Mouse (Mus musculus): ENCODE measurements around the gene Erbb4.
"Not testable (repeated sequence)": the region's sequence is repeated elsewhere in the genome, so short reads cannot be mapped to it uniquely, and the experiment has no call there.

Erbb4 gene

GRCm38 (mm10) chr1:68860341-68860740, 247.5 kb downstream of the Erbb4 start:
- no peak for DNase-seq (ENCODE audit: low spot score)

- no peak for DNase-seq (ENCODE audit: low spot score)
These were observed 248.4 kb downstream of the Erbb4 start for GRCm38 (mm10) chr1:68859480-68859879.

- DNase-seq (ENCODE audit: low spot score), result peak; percentile 36
These were observed 268.5 kb downstream of the Erbb4 start for GRCm38 (mm10) chr1:68839352-68839751.

GRCm38 (mm10) chr1:68834686-68835085, 273.2 kb downstream of the Erbb4 start:
- DNase-seq (ENCODE audit: low spot score), result no peak

- no peak for DNase-seq (ENCODE audit: low spot score)
These were observed 275.8 kb downstream of the Erbb4 start for GRCm38 (mm10) chr1:68832101-68832500.

GRCm38 (mm10) chr1:68831575-68831974, 276.3 kb downstream of the Erbb4 start:
- DNase-seq (ENCODE audit: low spot score), result no peak

GRCm38 (mm10) chr1:68830501-68831239, 277.2 kb downstream of the Erbb4 start:
- DNase-seq (ENCODE audit: low spot score), result no peak

GRCm38 (mm10) chr1:68823116-68823644, 284.7 kb downstream of the Erbb4 start:
- DNase-seq (ENCODE audit: low spot score), result no peak

- DNase-seq (ENCODE audit: low spot score), result no peak
These were observed 301.1 kb downstream of the Erbb4 start for GRCm38 (mm10) chr1:68806711-68807110.

- no peak for DNase-seq (ENCODE audit: low spot score)
These were observed 320.3 kb downstream of the Erbb4 start for GRCm38 (mm10) chr1:68787409-68788015.

GRCm38 (mm10) chr1:68780653-68781052, 327.2 kb downstream of the Erbb4 start:
- no peak for DNase-seq (ENCODE audit: low spot score)

- no peak for DNase-seq (ENCODE audit: low spot score)
These were observed 327.8 kb downstream of the Erbb4 start for GRCm38 (mm10) chr1:68780032-68780431.

- not testable (repeated sequence) for DNase-seq (ENCODE audit: low spot score)
These were observed 341.8 kb downstream of the Erbb4 start for GRCm38 (mm10) chr1:68766095-68766494.

GRCm38 (mm10) chr1:68762456-68762855, 345.4 kb downstream of the Erbb4 start:
- no peak for DNase-seq (ENCODE audit: low spot score)

GRCm38 (mm10) chr1:68748976-68749375, 358.9 kb downstream of the Erbb4 start:
- peak; percentile 72 for DNase-seq (ENCODE audit: low spot score)

- DNase-seq (ENCODE audit: low spot score), result no peak
These were observed 426.4 kb downstream of the Erbb4 start for GRCm38 (mm10) chr1:68681478-68681877.

GRCm38 (mm10) chr1:68674667-68675066, 433.2 kb downstream of the Erbb4 start:
- no peak for DNase-seq (ENCODE audit: low spot score)

GRCm38 (mm10) chr1:68666831-68667601, 440.8 kb downstream of the Erbb4 start:
- peak; percentile 55 for DNase-seq (ENCODE audit: low spot score)

GRCm38 (mm10) chr1:68590475-68590874, 517.4 kb downstream of the Erbb4 start:
- no peak for DNase-seq (ENCODE audit: low spot score)

GRCm38 (mm10) chr1:68573851-68574540, 533.9 kb downstream of the Erbb4 start:
- no peak for DNase-seq (ENCODE audit: low spot score)

- DNase-seq (ENCODE audit: low spot score), result no peak
These were observed 536.9 kb downstream of the Erbb4 start for GRCm38 (mm10) chr1:68570924-68571323.

- DNase-seq (ENCODE audit: low spot score), result no peak
These were observed 564.9 kb downstream of the Erbb4 start for GRCm38 (mm10) chr1:68542942-68543341.
